Mouse (Mus musculus) thymus, postnatal 10 days (tissue): Measurements from ENCODE around the gene Bdp1.

Experiments
- DNase-seq, 2 experiments: peaks; one replicate each; pipeline ENCODE4 v3.0.0; 2021; ENCODE audit warnings: low spot score in 2 of 2

Bdp1 gene

DNA sequence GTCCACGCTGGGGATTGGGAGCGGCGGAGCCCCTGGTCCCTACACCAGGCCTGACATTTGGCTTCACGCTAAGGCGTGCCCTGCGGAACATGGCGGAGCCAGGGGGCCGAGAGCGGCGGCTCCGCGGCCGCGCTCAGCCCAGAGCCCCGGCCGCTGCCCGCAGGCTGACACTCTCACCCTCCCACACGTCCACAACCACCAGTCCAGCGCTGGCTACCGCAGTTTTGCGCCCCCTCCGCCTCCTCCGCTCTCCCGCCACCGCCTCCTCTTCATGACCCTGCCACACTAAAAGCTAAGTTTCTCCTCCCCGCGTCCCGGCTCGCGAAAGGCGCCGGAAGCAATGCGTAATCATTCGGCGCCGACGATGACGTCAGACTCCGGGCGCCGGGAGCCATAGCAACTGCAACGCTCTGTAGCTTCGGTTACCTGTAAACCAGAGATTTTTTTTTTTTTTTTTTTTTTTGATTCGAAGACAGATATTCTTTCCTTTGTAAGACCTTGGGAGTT lies at the start of gene Bdp1:
TSS of gene Bdp1 (minus strand) at position 323 of the 507 bp plus-strand sequence.
- peak; percentile 88 to 94 for DNase-seq

DNA sequence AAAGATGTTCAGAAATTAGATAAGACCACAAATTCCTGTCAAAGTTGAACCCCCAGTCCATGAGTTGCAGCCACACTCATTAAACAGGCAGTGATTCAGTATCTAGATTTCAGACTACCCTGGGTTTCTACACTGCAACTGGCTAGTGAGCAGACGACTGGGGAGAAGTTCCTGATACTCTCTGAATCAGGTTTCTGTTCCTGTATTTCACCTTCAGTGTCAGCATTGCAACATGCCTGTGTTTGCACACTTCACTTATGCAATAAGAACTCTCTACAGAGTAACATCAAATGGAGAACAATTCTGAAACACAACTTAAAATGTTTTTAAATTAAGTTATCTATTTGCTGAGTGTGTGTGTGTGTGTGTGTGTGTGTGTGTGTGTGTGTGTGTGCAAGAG lies 48.8 kb upstream of the Bdp1 start:
- no peak for DNase-seq

DNA sequence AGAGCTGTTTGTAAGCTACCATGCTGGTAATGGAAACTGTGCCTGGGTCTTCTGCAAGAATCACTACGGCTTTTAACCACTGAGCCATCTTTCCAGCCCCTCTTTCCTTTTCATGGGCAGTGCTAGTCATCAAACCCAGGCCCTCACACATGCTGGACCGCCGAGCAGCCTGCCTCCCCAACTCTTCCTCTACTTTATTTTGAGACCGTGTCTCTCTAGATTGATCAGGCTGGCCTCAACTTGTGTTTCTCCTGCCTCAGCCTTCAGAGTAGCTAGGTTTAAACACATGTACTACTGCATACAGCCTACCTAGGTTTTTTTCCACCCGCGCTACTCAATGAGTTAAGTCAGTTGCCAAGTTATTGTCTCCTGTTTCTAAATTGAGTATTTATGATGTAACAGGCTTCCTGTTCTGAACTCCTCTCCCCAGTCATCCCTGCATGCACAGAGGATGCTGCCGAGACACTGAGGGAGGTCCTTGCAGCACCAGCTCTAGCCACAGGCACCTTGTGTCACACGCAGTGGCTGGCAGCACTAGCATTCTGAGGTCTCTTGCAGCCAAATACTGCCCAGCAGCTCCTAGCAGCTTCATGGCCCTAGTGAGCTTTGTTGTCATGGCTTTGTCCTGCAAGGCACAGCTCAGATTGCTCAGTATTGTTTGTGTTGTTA lies 37.9 kb upstream of the Bdp1 start:
- DNase-seq = no peak

- DNase-seq = no peak
Measured at GRCm38 (mm10) chr13:100125258-100125643, 21.4 kb upstream of the Bdp1 start.

DNA sequence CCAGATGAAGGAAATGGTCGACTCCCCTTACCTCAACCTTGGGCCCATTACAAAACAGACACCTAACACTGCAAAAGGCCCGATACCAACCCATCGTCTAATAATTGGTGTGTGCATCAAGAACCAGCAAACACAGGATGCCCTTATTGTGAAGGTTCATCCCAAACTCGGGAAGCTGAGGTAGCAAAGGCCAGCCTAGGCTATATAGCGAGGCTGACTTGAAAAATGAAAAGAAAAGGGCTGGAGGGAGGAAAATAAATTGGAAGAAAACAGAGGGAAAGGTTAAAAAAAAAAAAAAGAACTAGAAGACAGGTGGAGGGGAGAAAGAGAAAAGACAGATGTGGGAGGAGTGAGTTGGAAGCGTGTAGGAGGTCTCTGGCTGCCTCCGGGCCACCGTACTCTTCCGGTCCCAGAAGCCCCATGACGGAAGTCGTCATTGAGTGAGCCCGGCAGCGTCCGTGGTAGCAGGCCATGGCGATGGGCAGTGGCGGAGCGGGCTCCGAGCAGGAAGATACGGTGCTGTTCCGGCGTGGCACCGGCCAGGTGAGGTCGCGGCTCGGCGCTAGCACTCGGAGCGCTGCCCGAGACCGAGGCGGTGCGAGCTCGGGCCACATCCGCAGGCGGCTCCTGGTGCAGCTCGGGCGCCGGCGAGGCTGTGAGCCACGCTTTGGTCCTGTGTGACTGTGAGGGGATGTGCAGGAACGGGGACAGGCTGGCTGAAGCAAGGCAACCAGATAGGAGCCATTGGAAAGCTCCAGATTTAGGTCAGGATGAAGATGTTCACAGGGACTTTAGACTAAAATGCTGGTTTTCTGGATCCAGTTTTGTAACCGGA lies 20.8 kb upstream of the Bdp1 start, which contains the start of gene Smn1:
TSS of gene Smn1 (plus strand) at position 430 of the 835 bp plus-strand sequence.
- peak; percentile 74 to 83 for DNase-seq

DNA sequence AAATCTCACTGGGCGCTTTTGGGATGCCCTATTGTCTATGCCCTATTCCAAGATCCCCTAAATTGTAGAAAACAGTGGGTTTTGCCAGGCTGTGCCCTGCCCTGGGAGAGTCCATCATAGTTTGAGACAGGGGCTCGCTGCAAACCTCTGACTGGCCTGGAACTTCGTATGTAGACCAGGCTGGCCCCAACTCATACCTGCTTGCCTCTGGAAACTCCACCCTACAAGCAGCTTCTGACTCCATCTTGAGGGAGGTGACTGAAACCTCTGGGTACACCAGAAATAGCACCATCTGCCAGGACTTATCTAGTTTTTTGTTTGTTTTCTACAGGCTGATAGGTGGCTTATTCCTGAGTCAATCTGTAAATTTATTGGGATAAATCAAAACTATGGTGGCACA lies 20.1 kb upstream of the Bdp1 start:
- no peak for DNase-seq

- DNase-seq = no peak
Measured at GRCm38 (mm10) chr13:100112218-100112972, 8.5 kb upstream of the Bdp1 start.

- peak; percentile 39 to 59 for DNase-seq
Measured at GRCm38 (mm10) chr13:100107652-100108472, 4.0 kb upstream of the Bdp1 start, which contains the start of gene Serf1. Gene Serf1 (plus strand): TSS chr13:100108012.

GRCm38 (mm10) chr13:100103052-100103658 lies 715 bp downstream of the Bdp1 start:
- DNase-seq = no peak

- no peak for DNase-seq
Measured at GRCm38 (mm10) chr13:100098808-100099207, 5.1 kb downstream of the Bdp1 start.

GRCm38 (mm10) chr13:100071473-100071872 lies 32.4 kb downstream of the Bdp1 start:
- DNase-seq = no peak

DNA sequence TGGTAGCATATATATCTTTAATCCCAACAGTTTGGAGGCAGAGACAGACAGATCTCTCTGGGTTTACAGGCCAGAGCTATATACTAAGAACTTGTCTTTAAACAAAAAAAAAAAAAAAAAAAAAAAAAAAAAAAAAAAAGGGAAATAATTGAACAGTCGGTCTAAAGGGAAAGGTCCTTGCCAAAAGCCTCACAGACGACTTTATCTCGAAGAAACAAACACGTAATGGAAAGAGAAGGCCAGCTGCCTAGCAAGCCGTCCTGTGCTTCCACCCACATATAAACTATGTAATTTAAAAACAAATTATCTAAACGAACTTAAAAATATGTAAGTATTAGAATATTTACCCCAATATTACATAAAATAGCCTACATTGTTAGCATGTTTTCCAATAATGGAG lies 36.0 kb downstream of the Bdp1 start:
- no peak for DNase-seq

DNA sequence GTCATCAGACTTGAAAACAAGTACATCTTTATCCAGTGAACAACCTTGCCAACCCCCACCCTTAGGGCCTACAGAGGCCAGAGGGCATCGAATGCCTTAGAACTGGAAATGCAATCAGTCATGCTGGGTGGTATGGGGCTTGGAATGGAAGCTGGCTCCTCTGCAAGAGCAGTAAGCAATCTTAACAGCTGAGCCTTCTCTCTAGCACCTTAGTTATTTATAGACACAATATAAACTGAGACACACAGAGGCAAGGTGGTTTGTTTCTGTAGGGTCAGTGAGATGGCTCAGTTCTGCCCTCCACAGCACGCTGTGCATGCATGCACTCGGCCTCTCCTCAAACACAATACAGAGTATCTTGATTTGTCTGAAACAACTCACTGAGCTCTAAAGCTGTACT lies 39.9 kb downstream of the Bdp1 start:
- DNase-seq = no peak

- DNase-seq = peak in 1 of 2 experiments; percentile 4
Measured at GRCm38 (mm10) chr13:100057738-100058137, 46.1 kb downstream of the Bdp1 start.

- DNase-seq = no peak
Measured at GRCm38 (mm10) chr13:100026013-100026412, 77.9 kb downstream of the Bdp1 start.

- no peak for DNase-seq
Measured at GRCm38 (mm10) chr13:100016891-100017290, 87.0 kb downstream of the Bdp1 start.

GRCm38 (mm10) chr13:100015937-100016336 lies 87.9 kb downstream of the Bdp1 start:
- DNase-seq = no peak

GRCm38 (mm10) chr13:100014906-100015895 lies 88.7 kb downstream of the Bdp1 start, which contains the start of gene Mccc2:
Gene Mccc2 (minus strand): TSS chr13:100015639.
- DNase-seq = peak; percentile 49 to 56

GRCm38 (mm10) chr13:100005911-100006496 lies 97.9 kb downstream of the Bdp1 start:
- no peak for DNase-seq
